Mouse (Mus musculus): ENCODE data around the gene Gls2. TPM values are rescaled to one million over a fixed set of nuclear protein-coding genes. Genes with fewer than 3 reads are reported as not detected.

Gls2 gene
- polyA plus RNA-seq, 1 experiment from 2014 or later: 1.1 TPM

Other genes starting within 250 kb of the Gls2 start
- not detected in 2 replicates for gene Hsd17b6, start 186.8 kb upstream of the Gls2 start, polyA plus RNA-seq (2016; fragmentation: Nextera tagmentation; extraction: Ambion mirVana)
- 94.6 and 95.2 TPM in 2 replicates for gene Prim1, start 179.3 kb upstream of the Gls2 start, polyA plus RNA-seq (2016; fragmentation: Nextera tagmentation; extraction: Ambion mirVana)
- gene Naca, start 158.9 kb upstream of the Gls2 start, polyA plus RNA-seq (2016; fragmentation: Nextera tagmentation; extraction: Ambion mirVana): 832 and 847 TPM in 2 replicates
- 541 and 578 TPM in 2 replicates for gene Ptges3, start 135.5 kb upstream of the Gls2 start, polyA plus RNA-seq (2016; fragmentation: Nextera tagmentation; extraction: Ambion mirVana)
- gene Atp5b, start 111.2 kb upstream of the Gls2 start, polyA plus RNA-seq (2016; fragmentation: Nextera tagmentation; extraction: Ambion mirVana): 1,967 TPM in 2 replicates
- 9.0 and 9.1 TPM in 2 replicates for gene Baz2a, start 102.9 kb upstream of the Gls2 start, polyA plus RNA-seq (2016; fragmentation: Nextera tagmentation; extraction: Ambion mirVana)
- gene Rbms2, start 14.2 kb upstream of the Gls2 start, polyA plus RNA-seq (2016; fragmentation: Nextera tagmentation; extraction: Ambion mirVana): 31.7 and 33.6 TPM in 2 replicates
- 31.1 TPM in 2 replicates for gene Spryd4, start 17.4 kb downstream of the Gls2 start, polyA plus RNA-seq (2016; fragmentation: Nextera tagmentation; extraction: Ambion mirVana)
- gene Mip, start 31.4 kb downstream of the Gls2 start, polyA plus RNA-seq (2016; fragmentation: Nextera tagmentation; extraction: Ambion mirVana): 0.69 and 1.1 TPM in 2 replicates
- 80.9 and 81.5 TPM in 2 replicates for gene Timeless, start 37.6 kb downstream of the Gls2 start, polyA plus RNA-seq (2016; fragmentation: Nextera tagmentation; extraction: Ambion mirVana)
- 0.37 and 0.90 TPM in 2 replicates for gene Apon, start 59.6 kb downstream of the Gls2 start, polyA plus RNA-seq (2016; fragmentation: Nextera tagmentation; extraction: Ambion mirVana)
- not detected in 2 replicates for gene Apof, start 74.2 kb downstream of the Gls2 start, polyA plus RNA-seq (2016; fragmentation: Nextera tagmentation; extraction: Ambion mirVana)
- 20.9 and 22.0 TPM in 2 replicates for gene Stat2, start 76.1 kb downstream of the Gls2 start, polyA plus RNA-seq (2016; fragmentation: Nextera tagmentation; extraction: Ambion mirVana)
- not detected in 2 replicates for gene Il23a, start 104.3 kb downstream of the Gls2 start, polyA plus RNA-seq (2016; fragmentation: Nextera tagmentation; extraction: Ambion mirVana)
- gene Pan2, start 108.9 kb downstream of the Gls2 start, polyA plus RNA-seq (2016; fragmentation: Nextera tagmentation; extraction: Ambion mirVana): 36.2 and 38.3 TPM in 2 replicates
- 306 and 319 TPM in 2 replicates for gene Cnpy2, start 128.0 kb downstream of the Gls2 start, polyA plus RNA-seq (2016; fragmentation: Nextera tagmentation; extraction: Ambion mirVana)
- 191 TPM in 2 replicates for gene Cs, start 143.3 kb downstream of the Gls2 start, polyA plus RNA-seq (2016; fragmentation: Nextera tagmentation; extraction: Ambion mirVana)
- 15.0 and 17.9 TPM in 2 replicates for gene Coq10a, start 174.5 kb downstream of the Gls2 start, polyA plus RNA-seq (2016; fragmentation: Nextera tagmentation; extraction: Ambion mirVana)
- gene Ankrd52, start 182.7 kb downstream of the Gls2 start, polyA plus RNA-seq (2016; fragmentation: Nextera tagmentation; extraction: Ambion mirVana): 14.8 and 15.4 TPM in 2 replicates
- 0.33 TPM in 1 of 2 replicates, not detected in the other for gene Slc39a5, start 206.8 kb downstream of the Gls2 start, polyA plus RNA-seq (2016; fragmentation: Nextera tagmentation; extraction: Ambion mirVana)
- 67.6 and 70.1 TPM in 2 replicates for gene Nabp2, start 217.0 kb downstream of the Gls2 start, polyA plus RNA-seq (2016; fragmentation: Nextera tagmentation; extraction: Ambion mirVana)
- 44.5 and 50.5 TPM in 2 replicates for gene Rnf41, start 217.2 kb downstream of the Gls2 start, polyA plus RNA-seq (2016; fragmentation: Nextera tagmentation; extraction: Ambion mirVana)

All from embryonic facial prominence, embryonic 12.5 days (tissue).